Mouse (Mus musculus): ENCODE data around the gene Btbd19.

Gene Btbd19

GRCm38 (mm10) chr4:117125348-117125909, at the start of gene Btbd19:
Gene Btbd19 (minus strand): TSS chr4:117125725.
- DNase-seq (ENCODE audit: low spot score in 2 of 2) = no peak

DNA sequence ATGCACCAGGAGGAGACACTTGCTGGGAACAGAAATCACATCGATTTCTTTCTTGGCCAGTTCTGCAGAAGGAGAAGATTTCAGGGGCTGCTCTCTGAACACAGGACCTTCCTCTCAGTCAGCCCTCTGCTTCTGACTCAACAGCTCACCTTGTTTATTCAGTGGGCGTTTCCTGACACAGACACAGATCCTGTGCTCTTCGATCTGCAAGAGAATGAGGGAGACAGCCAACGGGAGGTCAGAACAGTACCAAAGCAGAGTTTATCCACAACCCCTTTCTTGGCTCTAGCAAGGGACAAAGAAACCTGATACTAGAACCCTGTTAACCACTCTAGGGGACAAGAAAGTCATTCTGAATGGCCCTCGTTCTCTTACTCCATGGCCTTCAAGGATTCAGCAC, 44.4 kb upstream of the Btbd19 start:
- DNase-seq (ENCODE audit: low spot score in 2 of 2) = no peak

DNA sequence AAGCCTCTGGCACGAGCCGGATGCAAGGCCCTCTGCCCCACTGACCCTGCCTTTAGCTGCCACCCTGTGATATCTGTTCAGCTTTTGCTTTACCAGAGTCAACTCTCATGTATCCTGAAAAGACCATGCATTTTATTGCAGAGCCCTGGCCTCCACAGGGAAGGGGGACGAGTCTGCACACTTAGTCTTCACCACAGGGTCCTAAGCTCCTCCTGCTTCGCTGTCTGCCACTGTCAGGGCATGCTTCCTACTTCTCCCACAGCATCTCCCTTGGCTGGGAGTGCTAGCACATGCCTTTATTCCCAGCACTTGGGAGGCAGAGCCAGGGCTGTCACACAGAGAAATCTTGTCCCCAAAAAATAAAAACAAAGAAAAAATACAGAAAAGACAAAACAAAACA, 35.7 kb upstream of the Btbd19 start:
- no peak for DNase-seq (ENCODE audit: low spot score in 2 of 2)

DNA sequence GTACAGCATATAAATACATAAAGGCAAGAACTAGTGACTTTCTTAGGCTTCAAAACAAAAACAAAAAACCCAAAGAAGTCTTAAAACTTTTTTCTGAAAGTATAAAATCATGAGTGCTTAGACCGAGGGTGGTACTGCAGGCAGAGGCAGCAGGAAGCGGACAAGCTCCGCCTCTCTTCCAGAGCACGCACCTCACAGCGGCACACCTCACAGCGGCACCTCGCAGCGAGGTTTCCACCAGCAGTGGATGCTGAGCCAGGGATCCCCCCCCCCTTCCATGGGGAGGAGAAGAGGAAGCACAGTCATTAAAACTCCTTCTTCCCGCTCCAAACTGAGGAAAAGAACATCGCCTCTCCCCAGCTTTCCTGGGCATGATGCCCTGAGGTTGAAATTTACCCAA, 34.1 kb upstream of the Btbd19 start:
- DNase-seq (ENCODE audit: low spot score in 2 of 2) = no peak

DNA sequence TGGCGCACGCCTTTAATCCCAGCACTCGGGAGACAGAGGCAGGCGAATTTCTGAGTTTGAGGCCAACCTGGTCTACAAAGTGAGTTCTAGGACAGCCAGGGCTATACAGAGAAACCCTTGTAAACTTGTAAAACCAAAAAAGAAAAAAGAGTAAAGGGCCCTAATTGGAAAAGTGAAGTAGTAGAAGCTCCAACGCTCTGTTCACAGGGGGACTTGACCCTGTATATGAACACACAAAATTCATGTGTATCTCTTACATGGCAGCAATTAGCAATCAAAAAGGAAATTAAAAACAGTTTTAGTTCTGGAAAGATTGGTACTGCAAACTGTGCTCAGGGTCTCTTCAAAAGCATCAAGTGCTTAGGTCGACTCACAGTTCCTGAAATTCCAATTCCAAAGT, 30.8 kb upstream of the Btbd19 start:
- no peak for DNase-seq (ENCODE audit: low spot score in 2 of 2)

DNA sequence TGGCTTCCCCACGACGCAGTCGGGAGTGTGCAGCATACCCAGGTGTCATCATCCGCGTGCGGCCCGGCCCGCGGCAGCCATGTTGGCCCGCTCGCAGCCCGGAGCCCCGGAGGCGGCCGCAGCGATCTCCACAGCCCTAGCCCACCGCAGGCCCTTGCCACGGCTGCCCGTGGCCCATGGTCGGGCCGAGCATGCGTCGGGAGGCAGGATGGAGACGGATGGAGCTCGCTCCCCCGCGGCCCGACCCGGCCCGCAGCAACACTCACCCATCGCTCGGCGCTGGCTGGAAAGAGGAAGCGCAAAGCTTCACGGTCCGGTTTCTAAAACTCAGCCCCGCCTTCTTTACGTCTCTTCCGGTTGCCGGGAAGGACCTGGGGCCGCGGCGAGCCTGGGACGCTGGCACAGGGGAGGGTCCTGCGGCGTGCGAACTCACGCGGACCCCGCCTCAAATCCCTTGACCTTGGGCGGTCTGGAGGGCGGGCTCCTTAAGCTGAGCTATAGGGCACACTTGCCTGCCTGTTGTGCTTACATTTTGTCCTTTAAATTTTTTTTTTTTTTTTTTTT, 30.3 kb upstream of the Btbd19 start, which contains the start of gene Rps8:
TSS of gene Rps8 (minus strand) at position 452 of the 564 bp plus-strand sequence.
- peak; percentile 82 to 85 for DNase-seq (ENCODE audit: low spot score in 2 of 2)

- peak in 1 of 2 experiments; percentile 35 for DNase-seq (ENCODE audit: low spot score in 2 of 2)
Observed at GRCm38 (mm10) chr4:117155020-117155791, 29.7 kb upstream of the Btbd19 start.

- peak in 1 of 2 experiments; percentile 19 for DNase-seq (ENCODE audit: low spot score in 2 of 2)
Observed at GRCm38 (mm10) chr4:117152714-117153113, 27.2 kb upstream of the Btbd19 start.

- DNase-seq (ENCODE audit: low spot score in 2 of 2) = no peak
Observed at GRCm38 (mm10) chr4:117151416-117151815, 25.9 kb upstream of the Btbd19 start.

DNA sequence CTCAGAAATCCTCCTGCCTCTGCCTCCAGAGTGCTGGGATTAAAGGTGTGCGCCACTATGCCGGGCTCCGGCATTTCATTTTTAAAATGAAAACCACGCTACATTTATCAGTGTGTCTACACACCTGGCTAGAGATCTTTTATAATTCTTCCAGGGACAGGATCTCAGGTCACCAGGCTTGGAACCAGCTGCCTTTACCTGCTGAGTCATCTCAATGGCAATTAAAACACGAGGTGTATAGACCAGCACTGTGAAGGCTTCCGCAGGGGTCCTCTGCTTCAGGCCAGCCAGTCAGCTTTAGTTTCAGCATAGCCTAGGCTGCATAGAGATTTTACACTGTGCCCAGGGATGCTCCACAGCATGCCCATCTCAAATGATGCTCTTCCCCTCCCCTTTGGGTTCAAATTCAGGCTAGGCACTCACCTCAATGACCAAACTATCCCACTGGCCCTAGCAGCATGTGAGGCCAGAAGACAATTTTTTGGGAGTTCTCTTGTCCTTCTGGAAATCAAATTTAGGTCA, 24.7 kb upstream of the Btbd19 start:
- DNase-seq (ENCODE audit: low spot score in 2 of 2) = no peak

DNA sequence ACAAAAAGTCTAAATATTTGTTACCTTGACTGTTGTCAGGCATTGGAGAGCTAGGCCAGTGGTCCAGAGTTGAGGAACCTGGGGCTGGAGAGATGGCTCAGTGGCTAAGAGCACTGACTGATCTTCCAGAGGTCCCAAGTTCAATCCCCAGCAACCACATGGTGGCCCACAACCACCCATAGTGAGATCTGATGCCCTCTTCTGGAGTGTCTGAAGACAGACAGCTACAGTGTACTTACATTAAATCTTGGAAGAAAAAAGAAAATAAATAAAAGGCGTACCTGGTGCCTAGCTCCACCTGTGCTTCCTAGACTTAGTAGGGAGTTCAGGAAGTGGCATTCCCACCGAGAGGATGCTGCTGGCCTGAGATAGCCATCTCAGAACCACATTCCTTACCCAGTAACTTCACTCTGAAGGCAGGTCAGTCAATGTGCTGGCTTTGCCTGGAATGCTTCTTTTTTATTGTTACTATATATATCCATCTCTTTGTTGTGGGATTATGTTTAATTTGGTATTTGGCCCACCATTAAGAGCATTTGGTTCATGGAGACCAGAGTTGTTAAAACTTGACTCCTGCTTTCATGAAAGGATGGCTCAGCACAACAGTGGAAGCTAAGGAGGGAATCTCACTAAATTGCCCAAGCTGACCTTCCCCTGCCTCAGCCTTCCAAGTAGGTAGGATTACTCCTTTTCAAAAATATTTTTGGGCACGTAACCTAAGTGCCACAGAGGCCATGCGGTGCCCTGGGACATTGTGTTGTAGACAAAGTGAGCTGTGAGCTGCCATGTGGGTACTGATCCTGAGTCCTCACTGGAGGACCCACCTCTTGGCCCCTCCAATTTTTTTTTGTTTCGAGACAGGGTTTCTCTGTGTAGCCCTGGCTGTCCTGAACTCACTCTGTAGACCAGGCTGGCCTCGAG, 24.0 kb upstream of the Btbd19 start:
- DNase-seq (ENCODE audit: low spot score in 2 of 2) = no peak

DNA sequence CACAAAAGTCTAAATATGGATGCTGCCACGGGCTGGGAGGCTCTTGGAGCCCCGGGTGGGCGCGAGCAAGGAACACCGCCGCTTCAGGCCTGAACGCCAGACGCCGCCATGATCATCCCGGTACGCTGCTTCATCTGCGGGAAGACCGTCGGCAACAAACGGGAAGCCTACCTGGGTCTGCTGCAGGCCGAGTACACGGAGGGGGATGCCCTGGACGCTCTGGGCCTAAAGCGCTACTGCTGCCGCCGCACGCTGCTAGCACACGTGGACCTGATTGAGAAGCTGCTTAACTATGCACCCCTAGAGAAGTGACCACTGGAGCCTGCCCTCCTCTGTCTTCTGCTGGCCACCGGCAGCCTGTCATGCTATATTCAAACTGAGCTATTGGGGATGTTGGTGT, 23.3 kb upstream of the Btbd19 start:
- no peak for DNase-seq (ENCODE audit: low spot score in 2 of 2)

GRCm38 (mm10) chr4:117148047-117148713, 22.7 kb upstream of the Btbd19 start:
- DNase-seq (ENCODE audit: low spot score in 2 of 2) = no peak

DNA sequence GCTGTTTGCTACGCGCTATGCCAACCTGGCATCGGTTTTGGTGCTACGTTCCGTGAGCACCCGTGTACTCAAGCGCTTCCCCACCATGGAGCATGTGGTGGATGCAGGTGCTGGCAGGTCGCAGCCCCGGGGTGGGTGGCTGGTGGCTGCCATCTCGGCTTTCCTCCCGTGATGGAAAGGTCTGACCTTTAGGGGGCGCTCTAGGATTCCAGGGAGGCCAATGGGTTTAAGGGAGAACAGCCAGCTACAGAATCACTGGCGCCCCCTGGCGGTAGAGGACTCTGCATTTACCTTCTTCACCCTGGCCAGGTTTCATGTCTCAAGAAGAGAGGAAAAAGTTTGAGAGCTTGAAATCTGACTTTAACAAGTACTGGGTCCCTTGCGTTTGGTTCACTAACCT, 20.7 kb upstream of the Btbd19 start:
- peak; percentile 87 to 97 for DNase-seq (ENCODE audit: low spot score in 2 of 2)

DNA sequence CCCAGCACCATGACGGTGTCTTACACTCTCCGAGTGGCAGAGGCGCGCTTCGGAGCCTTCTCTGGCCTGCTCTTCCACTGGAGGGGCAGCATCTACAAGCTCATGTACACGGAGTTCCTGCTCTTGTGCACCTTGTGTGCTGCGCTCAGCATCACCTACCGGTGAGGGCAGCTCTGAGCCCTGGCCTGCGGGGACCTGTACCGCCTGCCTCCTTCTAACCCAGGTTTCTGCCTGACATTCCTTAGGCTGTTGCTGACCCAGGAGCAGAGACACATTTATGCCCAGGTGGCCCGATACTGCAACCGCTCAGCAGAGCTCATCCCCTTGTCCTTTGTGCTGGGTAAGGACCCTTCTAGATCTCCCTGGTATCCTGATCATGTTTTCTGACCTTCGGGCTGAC, 19.7 kb upstream of the Btbd19 start:
- no peak for DNase-seq (ENCODE audit: low spot score in 2 of 2)

DNA sequence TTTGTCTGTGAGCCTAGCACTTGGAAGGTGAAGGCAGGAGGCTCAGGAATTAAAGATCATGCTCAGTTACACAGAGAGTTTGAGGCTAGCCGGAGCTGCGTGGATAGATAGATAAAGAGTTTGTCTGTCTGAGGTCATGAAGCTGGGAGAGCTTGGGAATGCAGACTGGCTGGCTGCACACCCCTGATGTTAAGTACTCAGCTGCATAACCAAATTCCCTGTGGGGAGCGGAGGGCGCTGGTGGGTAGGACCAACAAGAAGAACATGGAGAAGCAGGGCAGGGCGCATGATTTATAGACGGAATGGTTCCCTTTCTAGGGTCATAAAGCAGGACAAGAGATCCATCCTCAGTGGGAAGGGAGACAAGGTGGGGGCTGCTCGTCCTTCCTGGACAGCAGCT, 17.5 kb upstream of the Btbd19 start:
- no peak for DNase-seq (ENCODE audit: low spot score in 2 of 2)

DNA sequence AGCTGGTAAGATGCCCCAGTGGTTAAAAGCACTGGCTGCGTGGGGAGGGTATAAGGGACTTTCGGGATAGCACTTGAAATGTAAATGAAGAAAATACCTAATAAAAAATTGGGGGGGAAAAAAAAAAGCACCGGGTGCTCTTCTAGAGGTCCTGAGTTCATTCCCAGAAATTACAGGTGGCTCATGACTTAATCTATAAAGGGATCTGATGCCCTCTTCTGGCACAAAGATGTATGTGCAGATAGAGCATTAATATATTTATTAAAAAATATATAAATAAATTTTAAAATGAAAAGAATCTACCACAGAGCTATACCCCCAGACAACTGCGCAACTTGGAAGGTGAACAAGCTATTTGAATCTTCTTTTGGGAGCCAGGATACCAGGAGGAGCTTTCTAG, 15.1 kb upstream of the Btbd19 start:
- DNase-seq (ENCODE audit: low spot score in 2 of 2) = no peak

- peak in 1 of 2 experiments; percentile 57 for DNase-seq (ENCODE audit: low spot score in 2 of 2)
Observed at GRCm38 (mm10) chr4:117139217-117139612, 13.7 kb upstream of the Btbd19 start.

DNA sequence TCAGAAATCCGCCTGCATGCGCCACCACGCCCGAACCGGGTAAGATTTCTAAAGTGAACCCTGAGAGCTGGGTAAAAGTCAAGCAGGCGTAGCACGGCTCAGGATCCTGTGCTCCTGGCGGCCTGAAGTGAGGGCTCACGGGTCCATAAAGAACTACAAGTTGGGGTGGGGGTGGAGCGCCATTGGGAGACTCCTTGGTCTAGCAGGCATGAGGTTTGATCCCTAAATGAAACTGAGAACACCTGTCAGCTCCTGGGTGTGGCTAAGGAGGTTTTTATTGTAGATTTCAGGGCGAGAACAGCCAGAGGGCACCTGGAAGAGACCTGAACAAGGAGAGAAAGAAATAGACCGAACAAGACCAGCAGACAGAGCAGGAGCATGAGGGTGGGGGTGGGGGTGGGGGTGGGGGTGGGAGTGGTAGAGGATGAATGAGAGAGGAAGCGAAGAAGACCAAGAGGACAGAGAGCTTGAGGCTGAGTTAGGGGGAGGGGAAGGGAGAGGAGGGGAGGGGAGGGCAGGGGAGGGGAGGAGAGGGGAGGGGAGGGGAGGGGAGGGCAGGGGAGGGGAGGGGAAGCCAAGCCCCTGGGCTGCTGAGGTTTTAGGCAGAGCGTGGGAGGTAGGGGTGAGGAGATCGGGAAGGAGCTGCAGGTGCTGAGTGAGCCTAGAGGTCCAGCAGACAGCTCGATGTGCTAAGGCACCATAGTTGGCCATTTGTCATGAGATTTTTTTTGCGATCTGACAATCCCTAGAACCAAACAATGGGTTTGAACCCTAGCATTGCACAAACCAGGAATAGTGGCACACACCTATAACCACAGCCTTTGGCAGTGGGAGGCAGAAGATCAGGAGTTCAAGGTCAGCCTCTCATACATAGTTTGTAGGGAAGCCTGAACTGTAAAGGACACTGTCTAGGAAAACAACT, 13.0 kb upstream of the Btbd19 start:
- no peak for DNase-seq (ENCODE audit: low spot score in 2 of 2)

- DNase-seq (ENCODE audit: low spot score in 2 of 2) = no peak
Observed at GRCm38 (mm10) chr4:117136034-117136433, 10.5 kb upstream of the Btbd19 start.
